Mouse (Mus musculus) cerebellum, postnatal 36 days (tissue): ENCODE data around the gene Ubtd1.
"Not testable (repeated sequence)": the region's sequence is repeated elsewhere in the genome, so short reads cannot be mapped to it uniquely, and the experiment has no call there.

Source experiments
- DNase-seq, 2 experiments: peaks; one replicate each; pipeline ENCODE4 v3.0.0; 2021 to 2022; ENCODE audit warnings: mixed read lengths in 2 of 2

Ubtd1 gene

DNA sequence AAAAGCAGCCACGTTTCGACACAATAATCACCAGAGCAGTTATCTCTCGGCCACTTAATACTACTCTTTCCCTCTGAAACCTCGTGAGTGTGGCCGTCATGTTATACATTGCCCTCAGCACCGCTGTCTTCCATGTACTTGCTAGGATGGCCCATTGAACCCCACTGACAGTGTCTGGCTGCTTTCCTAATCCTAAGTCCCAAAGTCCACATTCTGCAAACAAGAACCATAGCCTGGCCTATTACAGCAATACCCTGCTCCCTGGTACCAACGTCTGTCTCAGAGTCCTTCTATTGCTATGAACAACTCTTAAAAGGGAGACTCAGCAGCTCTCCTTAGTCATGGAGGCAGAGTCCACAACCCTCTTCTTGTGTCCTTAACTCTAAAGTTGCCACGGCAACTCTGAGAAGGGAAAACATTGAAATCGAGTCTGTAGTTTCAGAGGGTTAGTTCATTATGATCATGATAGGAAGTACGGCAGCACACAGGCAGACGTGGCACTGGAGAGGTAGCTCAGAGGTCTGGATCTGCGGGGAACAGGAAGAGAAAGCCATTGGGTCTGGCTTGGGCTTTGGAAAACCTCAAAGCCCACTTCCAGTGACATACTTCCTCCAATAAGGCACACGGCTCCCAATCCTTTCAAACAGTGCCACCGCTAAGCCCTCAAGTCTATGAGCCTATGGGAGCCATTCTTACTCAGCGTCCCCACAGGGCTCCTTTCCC, 90.5 kb downstream of the Ubtd1 start:
- no peak for DNase-seq

DNA sequence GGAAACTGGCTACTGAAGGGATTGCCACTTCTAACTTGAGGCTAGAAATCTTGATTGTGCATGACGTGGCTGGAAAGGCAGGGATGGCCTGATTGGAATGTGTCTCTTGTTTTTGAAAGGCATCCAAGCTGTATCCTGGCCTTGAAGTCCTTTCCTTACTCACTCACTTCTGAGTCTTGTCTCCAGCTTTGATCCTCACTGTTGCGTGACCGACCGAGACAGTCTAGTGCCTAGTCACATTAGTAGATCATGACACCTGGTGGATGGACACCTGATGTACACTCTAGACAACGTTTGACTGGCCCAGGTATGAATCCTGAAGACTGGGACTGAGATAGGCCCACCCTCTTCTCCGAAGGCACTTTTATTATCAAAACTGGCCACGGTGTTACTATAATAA, 91.2 kb downstream of the Ubtd1 start:
- no peak for DNase-seq

DNA sequence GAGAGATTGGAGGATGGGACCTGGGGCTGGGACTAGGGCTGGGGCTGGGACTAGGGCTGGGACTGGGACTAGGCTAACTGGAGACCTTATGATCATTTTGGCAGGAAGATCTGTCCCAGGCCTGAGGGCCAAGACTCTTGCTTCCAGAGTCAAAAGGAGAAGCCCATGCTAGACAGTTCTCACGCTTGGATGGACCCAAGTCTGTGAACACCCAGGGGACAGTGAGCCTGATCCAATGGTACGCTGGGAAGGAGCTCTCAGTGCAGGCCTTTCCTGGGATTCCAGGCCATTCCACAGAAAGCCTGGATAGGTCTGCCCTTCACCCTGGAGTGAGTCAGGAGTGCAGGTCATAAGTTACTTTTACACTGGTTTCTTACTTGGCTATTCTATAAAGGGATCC, 93.5 kb downstream of the Ubtd1 start:
- DNase-seq, result no peak

DNA sequence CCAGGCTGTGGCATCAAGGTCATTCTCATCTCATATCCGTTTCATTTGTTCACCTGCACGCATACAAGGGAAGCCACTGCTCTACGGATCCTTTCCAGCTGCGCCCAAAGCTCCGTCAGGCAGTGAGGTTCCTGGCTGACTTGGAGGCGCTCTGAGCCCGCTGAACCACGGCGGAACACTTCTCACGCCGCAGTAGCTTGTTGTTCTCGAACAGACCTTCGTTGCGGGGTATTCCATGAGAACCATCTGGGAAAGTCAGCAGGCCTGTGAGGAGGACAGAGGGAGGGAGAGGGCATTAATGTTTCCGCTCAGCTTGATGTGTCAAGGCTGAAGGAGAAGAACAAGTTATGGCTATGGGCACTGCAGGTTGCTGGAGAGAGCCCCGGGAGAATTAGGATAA, 94.4 kb downstream of the Ubtd1 start:
- no peak for DNase-seq

DNA sequence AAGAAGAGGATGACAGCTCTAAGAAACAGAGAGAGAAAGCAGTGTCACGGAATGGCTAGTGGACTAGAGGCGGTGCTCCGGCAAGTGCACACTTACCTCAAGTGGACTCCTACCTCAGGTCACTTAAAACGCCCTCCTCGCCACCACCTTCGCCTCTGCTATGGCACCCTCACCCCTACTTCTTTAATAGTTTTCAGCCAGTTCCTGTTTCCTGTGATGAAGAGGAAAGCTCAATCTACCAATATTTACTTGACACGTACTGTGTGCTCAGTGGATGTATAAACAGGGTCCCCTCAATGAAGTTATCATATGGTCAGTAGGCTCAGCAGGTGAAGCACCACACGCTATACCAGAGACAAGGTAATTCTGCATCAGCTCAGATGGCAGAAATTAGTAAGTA, 97.0 kb downstream of the Ubtd1 start:
- no peak for DNase-seq

DNA sequence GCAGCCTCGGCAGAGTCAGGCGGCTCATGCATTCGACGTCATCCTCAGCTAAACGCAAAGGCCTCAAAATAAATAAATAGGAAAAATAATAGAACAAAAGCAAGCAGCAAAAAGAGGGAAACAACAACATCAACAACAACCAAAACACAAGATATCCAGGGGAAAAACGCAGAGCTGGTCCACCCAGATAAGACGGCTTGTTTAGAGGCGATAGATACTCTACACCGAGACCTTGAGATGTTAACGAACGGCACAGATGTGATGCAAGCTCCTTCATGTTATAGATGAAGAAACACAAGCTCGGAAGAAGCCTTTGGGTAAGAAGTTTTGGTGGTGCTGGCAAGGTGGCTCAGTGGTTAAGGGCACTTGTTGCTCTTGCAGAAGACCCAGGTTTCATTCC, 97.4 kb downstream of the Ubtd1 start:
- DNase-seq, result no peak

DNA sequence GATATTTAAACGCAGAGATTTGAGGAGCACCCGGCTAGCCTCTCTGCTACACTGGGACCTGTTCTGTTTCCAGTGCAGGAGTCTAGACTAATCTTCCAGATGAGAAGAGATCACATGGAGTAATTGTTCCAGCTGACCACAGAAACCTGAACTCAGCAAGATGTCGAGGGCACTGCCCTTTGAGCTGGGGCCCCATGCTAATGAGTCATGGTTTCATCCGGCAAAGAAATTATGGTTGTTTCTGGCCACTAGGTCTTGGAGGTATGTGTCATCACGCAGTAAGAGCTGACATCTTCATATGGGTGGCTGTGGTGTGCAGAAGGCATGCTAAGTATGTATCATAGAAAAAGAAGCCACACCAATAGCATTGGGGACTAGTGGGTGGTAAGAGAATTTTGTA, 98.4 kb downstream of the Ubtd1 start:
- DNase-seq, result no peak

DNA sequence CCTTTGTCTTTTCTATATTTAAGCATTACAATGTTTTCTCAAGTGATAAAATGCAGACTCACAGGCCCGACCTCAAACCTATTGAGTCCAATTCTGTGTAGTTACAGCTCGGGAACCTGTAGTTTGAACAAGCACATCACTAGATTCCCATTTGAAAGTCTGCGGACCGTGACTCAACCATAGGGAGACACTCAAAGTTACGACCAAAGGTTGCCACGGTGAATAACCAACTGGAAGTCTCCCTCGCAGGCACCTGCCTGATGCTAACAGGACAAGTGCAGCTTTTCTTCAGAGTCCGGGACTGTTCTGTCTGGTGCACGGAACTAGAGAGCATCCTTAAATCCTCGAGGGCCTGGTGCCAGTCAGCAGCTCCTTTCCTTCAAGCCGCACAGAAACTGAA, 98.9 kb downstream of the Ubtd1 start:
- DNase-seq, result no peak

DNA sequence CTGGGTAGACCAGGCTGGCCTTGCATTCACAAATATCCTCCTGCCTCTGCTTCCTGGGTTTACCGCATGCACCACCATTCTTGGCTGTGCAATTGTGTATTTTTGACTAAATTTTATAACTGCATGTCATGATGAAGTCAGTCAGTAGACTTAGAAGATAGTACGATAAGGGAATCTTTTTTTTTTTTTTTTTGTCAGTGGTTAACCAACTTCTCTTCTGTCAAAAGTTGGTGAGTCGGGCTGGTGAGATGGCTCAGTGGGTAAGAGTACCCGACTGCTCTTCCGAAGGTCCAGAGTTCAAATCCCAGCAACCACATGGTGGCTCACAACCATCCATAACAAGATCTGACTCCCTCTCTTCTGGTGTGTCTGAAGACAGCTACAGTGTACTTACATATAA, 100.0 kb downstream of the Ubtd1 start:
- not testable (repeated sequence) for DNase-seq
